Mouse (Mus musculus) gastrocnemius, adult 2 months (tissue): ENCODE data around the gene Gm28919. TPM values are rescaled to one million over a fixed set of nuclear protein-coding genes. Genes with fewer than 3 reads are reported as not detected.
"Not testable (repeated sequence)": the region's sequence is repeated elsewhere in the genome, so short reads cannot be mapped to it uniquely, and the experiment has no call there.

ENCODE experiments used
- DNase-seq: peaks from one replicate; pipeline ENCODE4 v3.0.0; 2022
- H3K27ac ChIP-seq: fragments of 200-600 bp; 2 replicates; pipeline ENCODE4 v1.8.1; 2022; ENCODE audit warnings: mild to moderate bottlenecking
- H3K4me3 ChIP-seq: fragments of 200-600 bp; 2 replicates; pipeline ENCODE4 v1.8.1; 2022; ENCODE audit warnings: mild to moderate bottlenecking, moderate library complexity
- intact Hi-C: fragments of 180-260 bp; cut with DNase I; formaldehyde crosslinking; loops from one replicate; pipeline ENCODE4 v1.15.1; 2025
- long read RNA-seq, 2 experiments: library from polyadenylated mRNA; stranded (forward); transcript quantifications; one replicate each; pipeline ENCODE4 v2.0.0; 2021
- total RNA-seq, 2 experiments: library from RNA; stranded (reverse); gene quantifications; 2 replicates each; pipeline ENCODE4 v1.2.3; 2021

Gene Gm28919
- not detected for total RNA-seq
- long read RNA-seq, experiment 1, result 0 reads
- long read RNA-seq, experiment 2, result 0 reads

- intact Hi-C loops, result not testable (repeated sequence)
Observed at GRCm38 (mm10) chrY:6583246-6583645, at the start of gene Gm28919. Gm28919 (plus strand) TSS chrY:6583546.

More at GRCm38 (mm10) chrY:6583246-6583645, at the start of gene Gm28919:
- not testable (repeated sequence) for H3K27ac ChIP-seq, H3K4me3 ChIP-seq, DNase-seq

Other genes starting within 250 kb of the Gm28919 start
- gene Gm21719, start 99.3 kb downstream of the Gm28919 start, total RNA-seq, result not detected